Mouse (Mus musculus): ENCODE results near the gene Adgrb3. TPM values are rescaled to one million over a fixed set of nuclear protein-coding genes. Genes with fewer than 3 reads are reported as not detected.

Adgrb3 gene
- polyA plus RNA-seq, 2 experiments, result 1.8 to 2.2 TPM

GRCm38 (mm10) chr1:25576598-25576997 is 252.9 kb downstream of the Adgrb3 start:
- WGBS, result 85% methylated on average over 6 of the region's 6 CpGs

DNA sequence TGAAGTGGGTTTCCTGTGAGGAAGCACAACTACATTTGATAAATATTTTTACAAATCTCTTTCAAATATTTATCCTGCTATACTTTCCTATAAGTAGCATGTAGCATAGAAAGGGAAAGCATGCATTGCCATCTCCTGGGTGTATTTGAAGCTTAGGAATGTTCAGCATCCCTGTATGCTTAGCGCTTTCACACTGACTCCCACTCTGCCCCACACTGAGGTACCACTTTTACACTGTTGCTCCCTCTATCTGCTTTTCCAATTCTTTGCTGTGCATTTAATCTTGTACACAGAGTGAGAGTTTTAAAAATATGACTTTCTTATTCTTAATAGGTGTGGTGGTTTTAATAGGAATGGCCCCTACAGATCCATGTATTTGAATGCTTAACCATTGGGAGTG is 261.4 kb downstream of the Adgrb3 start:
- Histone ChIP-seq H3K4me3 (replicated peaks; ENCODE audit: low read length) (no peak overlapping the region), H3K9ac (ENCODE audit: low read depth, low read length, severe bottlenecking) (no peak overlapping the region), H3K36me3 (ENCODE audit: control insufficient read depth, insufficient read depth, low read length) (no peaks in the 10 kb centered on the region), H3K27me3 (ENCODE audit: control insufficient read depth, insufficient read depth, low read length) (no peaks in the 10 kb centered on the region), H3K4me1 (ENCODE audit: control insufficient read depth, insufficient read depth, low read length) (no peaks in the 10 kb centered on the region), H3K4me2 (replicated peaks; ENCODE audit: low read depth, low read length, severe bottlenecking) (no peak overlapping the region), H3K9me3 (ENCODE audit: control insufficient read depth, low read length) (no peaks in the 10 kb centered on the region), H3K27ac (replicated peaks; ENCODE audit: low read depth, low read length) (no peak overlapping the region)
- DNase-seq (ENCODE audit: low spot score) (no peak), ATAC-seq (ENCODE audit: low FRiP score, low read depth) (no peak)
- no peak for TF ChIP-seq POLR2A (IDR thresholded peaks at IDR 0.05; ENCODE audit: borderline replicate concordance, extremely low read depth, insufficient read depth, insufficient read length)
- WGBS, result 100% methylated on average over 1 of the region's 1 CpGs

More at GRCm38 (mm10) chr1:25576598-25576997, 252.9 kb downstream of the Adgrb3 start:
- Histone ChIP-seq H3K4me3 (replicated peaks; ENCODE audit: low read length) (no peak overlapping the region), H3K4me1 (ENCODE audit: control insufficient read depth, insufficient read depth, low read length) (no peaks in the 10 kb centered on the region), H3K27ac (replicated peaks; ENCODE audit: low read depth, low read length) (no peak overlapping the region), H3K36me3 (ENCODE audit: control insufficient read depth, insufficient read depth, low read length) (no peaks in the 10 kb centered on the region), H3K9me3 (ENCODE audit: control insufficient read depth, low read length) (no peaks in the 10 kb centered on the region), H3K27me3 (ENCODE audit: control insufficient read depth, insufficient read depth, low read length) (no peaks in the 10 kb centered on the region), H3K4me2 (replicated peaks; ENCODE audit: low read depth, low read length, severe bottlenecking) (no peak overlapping the region), H3K9ac (ENCODE audit: low read depth, low read length, severe bottlenecking) (no peak overlapping the region)
- DNase-seq (ENCODE audit: low spot score) (no peak), ATAC-seq (ENCODE audit: low FRiP score, low read depth) (no peak)
- TF ChIP-seq POLR2A (IDR thresholded peaks at IDR 0.05; ENCODE audit: borderline replicate concordance, extremely low read depth, insufficient read depth, insufficient read length), result no peak

DNA sequence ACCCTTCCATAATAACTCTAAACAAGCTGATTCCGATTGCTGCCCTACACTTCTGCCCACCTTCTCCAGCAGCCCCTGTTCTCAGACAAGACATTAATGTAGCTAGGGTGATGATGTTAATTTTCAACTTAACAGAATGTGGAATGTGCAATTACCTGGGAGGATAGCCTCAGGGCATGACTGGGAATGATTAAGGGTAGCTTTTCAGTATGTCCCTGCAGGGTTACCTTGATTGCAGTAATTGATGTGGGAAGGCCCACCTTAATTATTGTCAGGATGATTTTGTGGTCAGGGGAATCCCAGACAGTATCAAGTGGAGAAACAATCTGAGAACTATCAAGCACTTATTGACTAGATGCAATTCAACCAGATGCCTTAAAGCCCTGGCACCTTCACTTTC is 283.4 kb downstream of the Adgrb3 start:
- H3K4me2 ChIP-seq (replicated peaks; ENCODE audit: low read depth, low read length, severe bottlenecking), result no peak overlapping the region
- H3K9me3 ChIP-seq (ENCODE audit: control insufficient read depth, low read length), result no peaks in the 10 kb centered on the region
- no peak overlapping the region for H3K4me3 ChIP-seq (replicated peaks; ENCODE audit: low read length)
- H3K9ac ChIP-seq (ENCODE audit: low read depth, low read length, severe bottlenecking), result no peak overlapping the region
- no peaks in the 10 kb centered on the region for H3K4me1 ChIP-seq (ENCODE audit: control insufficient read depth, insufficient read depth, low read length)
- DNase-seq (ENCODE audit: low spot score) (no peak), ATAC-seq (ENCODE audit: low FRiP score, low read depth) (no peak)
- TF ChIP-seq POLR2A (IDR thresholded peaks at IDR 0.05; ENCODE audit: borderline replicate concordance, extremely low read depth, insufficient read depth, insufficient read length), result no peak
- WGBS, result 48% methylated on average over 1 of the region's 1 CpGs
- no peak overlapping the region for H3K27ac ChIP-seq (replicated peaks; ENCODE audit: low read depth, low read length)
- H3K36me3 ChIP-seq (ENCODE audit: control insufficient read depth, insufficient read depth, low read length), result no peaks in the 10 kb centered on the region
- no peaks in the 10 kb centered on the region for H3K27me3 ChIP-seq (ENCODE audit: control insufficient read depth, insufficient read depth, low read length)

DNA sequence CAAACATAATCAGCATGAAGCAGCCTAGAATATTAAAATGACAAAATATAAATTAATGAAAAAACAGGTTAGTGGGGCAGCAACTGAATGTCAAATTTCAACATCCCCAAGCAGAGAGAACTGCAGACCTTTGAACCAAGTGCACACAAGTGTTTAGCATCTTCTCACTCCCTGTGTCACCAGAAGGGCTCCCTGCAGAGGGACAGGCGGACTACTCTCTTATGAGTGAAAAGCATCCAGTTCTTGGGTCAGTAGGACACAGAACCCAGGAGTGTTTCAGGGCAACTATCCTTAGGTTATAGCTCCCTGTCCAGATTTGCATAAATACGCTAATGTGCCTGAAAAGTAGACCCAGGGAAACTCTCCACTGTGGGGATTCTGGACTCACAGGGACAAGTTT is 285.6 kb downstream of the Adgrb3 start:
- no peak for TF ChIP-seq POLR2A (IDR thresholded peaks at IDR 0.05; ENCODE audit: borderline replicate concordance, extremely low read depth, insufficient read depth, insufficient read length)
- 73% methylated on average over 2 of the region's 2 CpGs for WGBS
- no peak overlapping the region for H3K4me3 ChIP-seq (replicated peaks; ENCODE audit: low read length)
- no peak overlapping the region for H3K27ac ChIP-seq (replicated peaks; ENCODE audit: low read depth, low read length)
- H3K4me1 ChIP-seq (ENCODE audit: control insufficient read depth, insufficient read depth, low read length), result no peaks in the 10 kb centered on the region
- ATAC-seq (ENCODE audit: low FRiP score, low read depth), result no peak
- H3K27me3 ChIP-seq (ENCODE audit: control insufficient read depth, insufficient read depth, low read length), result no peaks in the 10 kb centered on the region
- no peak overlapping the region for H3K9ac ChIP-seq (ENCODE audit: low read depth, low read length, severe bottlenecking)
- H3K4me2 ChIP-seq (replicated peaks; ENCODE audit: low read depth, low read length, severe bottlenecking), result no peak overlapping the region
- DNase-seq (ENCODE audit: low spot score), result no peak
- no peaks in the 10 kb centered on the region for H3K9me3 ChIP-seq (ENCODE audit: control insufficient read depth, low read length)
- H3K36me3 ChIP-seq (ENCODE audit: control insufficient read depth, insufficient read depth, low read length), result no peaks in the 10 kb centered on the region

- H3K9me3 ChIP-seq (ENCODE audit: control insufficient read depth, low read length), result no peaks in the 10 kb centered on the region
- DNase-seq (ENCODE audit: low spot score), result peak; percentile 18
Observed at GRCm38 (mm10) chr1:25542891-25543290, 286.6 kb downstream of the Adgrb3 start.

DNA sequence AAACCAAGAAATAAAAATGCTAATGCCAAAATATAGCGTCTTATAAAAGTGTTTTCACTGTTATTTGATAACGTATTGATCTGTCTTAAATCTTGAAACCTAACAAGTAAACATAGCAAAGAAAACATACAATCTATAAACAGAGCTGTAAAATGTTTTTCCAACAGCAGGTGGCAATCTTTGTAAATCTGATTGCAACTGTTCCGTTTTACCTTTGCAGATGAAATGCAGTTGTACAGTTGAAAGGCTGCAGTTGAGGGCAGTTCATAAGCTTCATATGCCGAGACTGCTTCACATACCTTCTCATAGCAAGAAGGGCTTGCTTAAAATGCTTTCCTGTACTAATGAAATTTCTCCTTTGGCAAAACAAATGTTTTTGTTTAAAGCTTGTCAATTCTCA is 302.5 kb downstream of the Adgrb3 start:
- Histone ChIP-seq H3K9ac (ENCODE audit: low read depth, low read length, severe bottlenecking) (no peak overlapping the region), H3K9me3 (ENCODE audit: control insufficient read depth, low read length) (no peaks in the 10 kb centered on the region), H3K36me3 (ENCODE audit: control insufficient read depth, insufficient read depth, low read length) (no peaks in the 10 kb centered on the region), H3K4me3 (replicated peaks; ENCODE audit: low read length) (no peak overlapping the region), H3K4me2 (replicated peaks; ENCODE audit: low read depth, low read length, severe bottlenecking) (no peak overlapping the region), H3K4me1 (ENCODE audit: control insufficient read depth, insufficient read depth, low read length) (no peaks in the 10 kb centered on the region), H3K27me3 (ENCODE audit: control insufficient read depth, insufficient read depth, low read length) (no peaks in the 10 kb centered on the region), H3K27ac (replicated peaks; ENCODE audit: low read depth, low read length) (no peak overlapping the region)
- DNase-seq (ENCODE audit: low spot score), result peak; percentile 38
- ATAC-seq (ENCODE audit: low FRiP score, low read depth), result no peak
- no peak for TF ChIP-seq POLR2A (IDR thresholded peaks at IDR 0.05; ENCODE audit: borderline replicate concordance, extremely low read depth, insufficient read depth, insufficient read length)
- 62% methylated on average over 4 of the region's 4 CpGs for WGBS

More at GRCm38 (mm10) chr1:25542891-25543290, 286.6 kb downstream of the Adgrb3 start:
- no peaks in the 10 kb centered on the region for H3K36me3 ChIP-seq (ENCODE audit: control insufficient read depth, insufficient read depth, low read length)
- TF ChIP-seq POLR2A (IDR thresholded peaks at IDR 0.05; ENCODE audit: borderline replicate concordance, extremely low read depth, insufficient read depth, insufficient read length), result no peak
- H3K27me3 ChIP-seq (ENCODE audit: control insufficient read depth, insufficient read depth, low read length), result no peaks in the 10 kb centered on the region
- H3K4me3 ChIP-seq (replicated peaks; ENCODE audit: low read length), result no peak overlapping the region
- 27% methylated on average over 3 of the region's 3 CpGs for WGBS
- no peak overlapping the region for H3K9ac ChIP-seq (ENCODE audit: low read depth, low read length, severe bottlenecking)
- H3K27ac ChIP-seq (replicated peaks; ENCODE audit: low read depth, low read length), result no peak overlapping the region
- no peaks in the 10 kb centered on the region for H3K4me1 ChIP-seq (ENCODE audit: control insufficient read depth, insufficient read depth, low read length)
- ATAC-seq (ENCODE audit: low FRiP score, low read depth), result no peak
- H3K4me2 ChIP-seq (replicated peaks; ENCODE audit: low read depth, low read length, severe bottlenecking), result no peak overlapping the region

Data from limb, embryonic 14.5 days (tissue).